Mouse (Mus musculus) gastrocnemius, adult 8-10 months (tissue): ENCODE data around the gene Prkd2. TPM values are rescaled to one million over a fixed set of nuclear protein-coding genes. Genes with fewer than 3 reads are reported as not detected.

ENCODE experiments used
- DNase-seq, 2 experiments: peaks; one replicate each; pipeline ENCODE4 v3.0.0; 2022; ENCODE audit warnings: low spot score in 2 of 2
- total RNA-seq, 4 experiments: library from RNA; stranded (reverse); gene quantifications; 2 replicates each; pipeline ENCODE4 v1.2.4; 2022

The Prkd2 gene
- 1 to 10 TPM; 2.5 to 4.1 (median 3.4) TPM for total RNA-seq

GRCm38 (mm10) chr7:16842645-16843063 is at the start of gene Prkd2:
Prkd2 (plus strand) TSS chr7:16842902.
- DNase-seq: peak; percentile 77 to 84

- DNase-seq: no peak
Observed at GRCm38 (mm10) chr7:16793010-16793725, 49.5 kb upstream of the Prkd2 start.

- DNase-seq: no peak
Observed at GRCm38 (mm10) chr7:16794886-16795285, 47.8 kb upstream of the Prkd2 start.

DNA sequence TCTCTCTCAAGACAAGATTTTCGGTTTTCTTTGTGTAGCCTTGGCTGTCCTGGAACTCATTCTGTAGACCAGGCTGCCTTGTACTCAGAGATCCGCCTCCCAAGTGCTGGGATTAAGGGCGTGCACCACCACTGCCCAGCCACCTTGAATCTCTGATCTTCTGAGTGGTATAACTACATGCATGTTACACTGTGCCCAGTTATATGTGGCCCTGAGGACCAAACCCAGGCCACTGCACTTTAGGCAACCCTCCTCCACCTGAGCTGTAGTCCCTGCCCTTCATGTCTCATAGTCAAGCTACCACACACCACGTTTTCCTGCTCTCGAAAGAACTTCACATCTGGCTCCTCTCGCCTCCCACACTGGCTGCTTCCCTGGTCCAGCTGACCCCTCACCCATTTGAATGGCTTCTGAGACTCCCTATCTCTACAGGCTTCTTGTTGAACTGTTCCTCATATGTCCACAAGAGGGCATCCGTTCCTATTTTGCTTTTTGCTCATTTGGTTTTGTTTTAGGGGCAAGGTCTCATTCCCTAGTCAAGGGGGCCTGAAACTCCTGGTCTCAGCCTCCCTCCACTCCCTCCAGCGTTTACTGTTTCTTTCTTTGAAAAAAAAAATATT is 38.2 kb upstream of the Prkd2 start:
- DNase-seq: no peak

GRCm38 (mm10) chr7:16807936-16808335 is 34.8 kb upstream of the Prkd2 start:
- DNase-seq: no peak

- DNase-seq: no peak
Observed at GRCm38 (mm10) chr7:16808647-16809046, 34.1 kb upstream of the Prkd2 start.

DNA sequence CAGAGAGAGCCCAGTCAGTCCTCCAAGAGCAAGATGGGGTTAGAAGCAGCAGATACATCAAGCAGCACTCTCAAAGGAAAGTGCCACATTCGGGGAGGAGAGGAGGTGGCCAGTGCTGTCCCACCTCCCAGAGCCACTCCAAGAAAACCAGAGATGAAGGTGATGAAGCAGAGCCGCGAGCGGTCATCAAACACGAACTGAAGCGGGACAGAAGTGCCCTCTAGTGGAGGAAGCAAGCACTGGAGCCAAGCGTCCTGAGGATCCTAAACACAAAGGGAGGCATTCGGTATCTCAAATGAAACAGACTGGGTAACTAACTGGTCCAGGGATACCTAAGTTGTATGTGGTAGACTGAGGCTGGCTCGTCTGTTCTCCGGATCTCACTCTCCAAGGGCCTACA is 33.0 kb upstream of the Prkd2 start:
- DNase-seq: peak; percentile 35 to 37

- DNase-seq: no peak
Observed at GRCm38 (mm10) chr7:16810399-16810919, 32.2 kb upstream of the Prkd2 start.

GRCm38 (mm10) chr7:16810920-16811648 is 31.6 kb upstream of the Prkd2 start:
- DNase-seq: no peak

DNA sequence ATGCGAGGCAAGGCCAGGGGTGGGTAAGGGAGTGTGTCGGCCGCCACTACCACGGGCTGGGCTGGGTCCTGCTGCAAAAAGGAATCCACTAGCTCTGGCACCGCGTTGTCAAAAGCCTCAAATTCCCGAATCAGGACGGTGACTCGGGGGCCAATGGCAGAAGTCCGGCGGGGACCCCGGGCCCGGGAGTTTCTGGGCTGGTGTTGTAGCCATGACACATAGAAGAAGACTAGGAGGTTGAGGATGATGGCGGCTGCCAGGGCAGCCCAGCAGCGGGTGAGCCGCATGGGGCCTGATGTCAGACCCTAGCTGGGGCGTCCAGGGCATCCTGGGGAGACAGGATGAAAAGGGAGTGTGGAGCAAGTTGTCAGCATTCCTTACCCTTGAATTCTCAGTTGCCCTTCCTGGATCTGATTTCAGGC is 31.0 kb upstream of the Prkd2 start:
- DNase-seq: no peak

DNA sequence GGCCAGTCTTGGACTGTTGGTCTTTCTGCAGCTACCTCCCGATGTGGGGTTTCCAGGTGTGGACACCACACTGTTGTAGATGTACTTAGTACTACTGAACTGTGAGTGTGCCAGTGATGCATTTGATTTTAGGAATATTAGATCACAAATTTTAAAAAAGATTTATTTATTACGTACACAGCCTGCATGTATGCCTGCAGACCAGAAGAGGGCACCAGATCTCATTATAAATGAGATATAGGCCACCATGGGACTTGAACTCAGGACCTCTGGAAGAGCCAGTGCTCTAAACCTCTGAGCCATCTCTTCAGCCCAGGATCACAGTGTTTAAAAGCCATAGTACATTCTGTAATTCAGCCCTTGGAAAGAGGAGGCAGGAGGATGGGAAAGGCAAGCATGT is 30.2 kb upstream of the Prkd2 start:
- no peak for DNase-seq

DNA sequence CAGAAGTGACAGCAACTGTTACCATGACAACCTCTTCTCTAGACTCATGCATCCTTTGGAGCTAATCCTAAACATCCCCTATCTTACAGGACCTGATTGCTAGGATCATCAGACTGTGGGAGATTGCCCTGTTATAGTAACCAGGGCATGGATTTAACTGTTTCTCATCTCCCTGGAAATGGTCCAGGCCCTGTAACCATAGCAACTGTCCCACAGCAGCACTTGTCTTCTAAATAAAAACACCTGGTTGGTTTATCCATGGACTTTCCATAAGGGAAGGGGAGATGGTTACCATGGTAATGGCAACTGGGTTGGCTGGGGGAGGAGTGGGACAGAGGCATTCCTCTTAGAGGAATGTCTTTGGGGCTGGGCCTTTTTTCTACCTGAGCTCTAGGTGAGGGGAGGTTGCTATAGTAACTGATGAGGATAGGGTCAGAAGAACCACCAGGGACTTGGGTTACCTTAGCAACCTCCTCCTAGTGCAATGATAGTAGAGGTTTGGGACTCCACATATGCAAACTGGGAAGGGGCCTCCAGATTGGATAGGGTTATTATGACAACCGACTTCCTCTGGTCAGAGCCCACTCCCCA is 27.3 kb upstream of the Prkd2 start, which contains the start of gene Strn4:
Strn4 (plus strand) TSS at position 539 of the 591 bp plus-strand sequence.
- DNase-seq: no peak

DNA sequence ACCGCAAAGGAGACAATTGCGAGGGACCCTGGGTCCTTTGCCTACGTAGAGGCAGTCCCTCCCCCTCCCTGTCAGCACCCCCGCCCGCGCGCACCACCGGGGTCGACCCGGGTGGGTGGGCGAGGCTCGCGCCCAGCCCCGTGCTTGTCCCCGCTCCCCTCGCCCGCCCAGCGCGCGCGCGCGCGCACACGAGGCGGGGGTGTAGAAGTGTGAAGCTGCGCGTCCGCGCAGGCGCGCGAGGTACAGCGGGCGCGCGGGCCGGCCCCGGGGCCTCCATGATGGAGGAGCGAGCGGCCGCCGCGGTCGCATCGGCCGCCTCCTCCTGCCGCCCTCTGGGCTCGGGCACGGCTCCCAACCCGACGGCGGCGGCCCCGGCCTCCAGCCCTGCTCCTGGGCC is 26.6 kb upstream of the Prkd2 start:
- DNase-seq: peak; percentile 55 to 70

DNA sequence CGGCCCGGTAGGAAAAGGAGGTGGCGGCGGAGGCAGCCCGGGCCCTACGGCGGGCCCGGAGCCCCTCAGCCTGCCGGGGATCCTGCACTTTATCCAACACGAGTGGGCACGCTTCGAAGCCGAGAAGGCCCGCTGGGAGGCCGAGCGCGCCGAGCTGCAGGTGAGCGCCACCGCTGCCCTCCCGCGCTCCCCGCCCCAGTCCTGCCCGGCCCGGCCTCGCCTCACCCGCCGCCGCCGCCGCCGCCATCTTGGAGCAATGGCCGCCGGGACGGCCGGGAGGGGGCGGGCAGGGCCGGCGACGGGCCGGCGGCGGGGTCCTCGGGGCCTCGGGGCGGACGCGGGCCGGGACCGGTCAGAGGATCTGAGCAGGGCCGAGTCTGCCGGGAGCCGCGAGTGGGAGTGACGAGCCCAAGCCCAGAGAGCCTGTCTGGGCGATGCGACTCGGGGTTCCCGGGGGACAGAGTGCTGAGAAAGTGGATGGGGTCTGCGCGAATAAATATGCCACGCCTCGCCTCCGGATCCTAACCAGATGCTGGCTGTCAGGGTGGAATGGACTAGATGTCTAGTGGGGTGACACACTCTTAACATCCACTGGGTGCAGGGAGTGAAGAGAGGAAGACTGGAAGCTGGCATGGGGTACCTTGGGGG is 26.1 kb upstream of the Prkd2 start, which contains the start of gene Fkrp:
Fkrp (minus strand) TSS at position 258 of the 648 bp plus-strand sequence.
- DNase-seq: no peak

DNA sequence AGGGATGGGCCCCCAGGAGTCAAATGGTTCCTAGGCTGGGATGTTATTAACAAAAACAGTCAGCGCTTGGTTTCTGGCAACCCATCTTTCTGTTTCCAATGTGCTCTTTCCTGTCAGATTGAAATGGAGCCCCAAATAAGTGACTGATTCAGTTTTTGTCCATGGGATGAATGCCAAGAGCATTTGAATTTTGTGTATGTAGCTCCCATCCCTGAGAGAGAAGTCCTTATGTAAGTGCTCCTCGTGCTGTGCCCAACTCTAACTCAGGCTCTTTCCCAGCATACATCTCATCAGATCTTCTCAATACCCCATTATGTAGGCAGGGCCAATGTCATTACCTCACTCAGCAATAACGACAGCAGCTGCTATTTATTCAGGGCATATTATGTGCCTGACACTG is 25.0 kb upstream of the Prkd2 start:
- no peak for DNase-seq

- DNase-seq: no peak
Observed at GRCm38 (mm10) chr7:16819794-16820193, 22.9 kb upstream of the Prkd2 start.

DNA sequence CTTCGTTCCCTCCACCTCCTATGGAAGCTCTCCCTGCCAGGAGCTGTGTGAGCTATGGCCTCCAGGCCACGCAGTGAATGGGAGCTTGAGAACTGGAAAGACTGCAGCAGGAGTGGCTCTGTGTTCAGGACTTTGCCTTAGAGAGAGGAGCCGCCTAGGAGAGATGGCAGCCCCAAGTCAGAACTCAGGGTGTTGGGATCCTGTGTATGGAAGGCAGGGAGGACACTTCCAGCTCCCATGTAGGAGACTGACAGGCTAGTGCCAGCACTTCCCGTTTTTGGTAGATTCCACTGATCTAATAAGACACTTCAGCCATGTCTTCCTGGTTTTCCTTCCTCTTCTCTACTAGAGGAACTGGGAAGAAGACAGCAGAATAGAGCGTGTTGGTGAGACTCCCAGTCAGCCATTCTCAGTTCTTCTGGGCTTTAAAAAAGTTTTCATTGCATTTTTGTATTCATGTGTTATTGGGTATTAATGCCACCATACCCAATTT is 22.4 kb upstream of the Prkd2 start:
- DNase-seq: no peak

- DNase-seq: no peak
Observed at GRCm38 (mm10) chr7:16821091-16821490, 21.6 kb upstream of the Prkd2 start.

DNA sequence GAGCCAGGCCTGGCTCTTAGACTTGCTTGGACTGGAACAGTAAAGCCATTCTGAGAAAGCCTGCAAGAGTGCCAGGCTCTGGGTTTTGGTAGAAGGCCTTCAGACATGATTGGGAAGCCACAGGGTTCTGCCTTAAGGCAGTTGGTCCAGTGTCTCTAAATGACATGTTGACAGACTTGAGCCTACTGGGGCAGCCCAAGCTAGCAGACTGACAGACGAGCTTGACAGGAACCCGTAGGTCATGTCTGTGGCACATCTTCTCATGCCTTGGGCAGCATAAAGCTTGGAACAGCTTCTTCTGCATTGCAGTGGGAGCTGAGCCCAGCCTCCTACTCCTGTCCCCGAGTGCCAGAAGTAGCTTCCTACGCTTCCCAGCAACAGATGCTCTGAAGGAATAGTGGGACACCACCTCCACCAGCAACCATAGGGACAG is 21.0 kb upstream of the Prkd2 start:
- DNase-seq: no peak

- peak; percentile 30 to 64 for DNase-seq
Observed at GRCm38 (mm10) chr7:16823734-16824133, 19.0 kb upstream of the Prkd2 start.

DNA sequence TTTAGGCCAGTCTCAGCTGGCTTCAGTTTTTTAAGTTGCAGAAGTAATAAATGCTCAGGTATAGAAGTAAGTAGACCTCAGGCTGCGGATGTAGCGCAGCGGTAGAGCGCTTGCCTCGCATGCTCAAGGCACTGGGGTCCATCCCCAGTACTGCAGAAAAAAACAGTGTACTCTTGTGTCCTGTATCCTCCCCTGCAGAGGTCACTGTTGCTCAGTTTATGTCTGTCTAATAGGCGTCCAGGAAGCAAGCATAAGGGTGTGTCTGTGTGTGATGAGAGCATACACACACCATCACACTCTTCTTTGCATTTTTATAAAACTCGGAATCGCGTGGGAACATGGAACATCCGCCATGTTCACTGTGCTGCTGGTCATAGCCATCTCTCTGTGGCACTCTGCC is 16.9 kb upstream of the Prkd2 start:
- no peak for DNase-seq
